Mouse (Mus musculus): ENCODE data around the gene Shisa6. TPM values are rescaled to one million over a fixed set of nuclear protein-coding genes. Genes with fewer than 3 reads are reported as not detected.

The Shisa6 gene
- polyA plus RNA-seq, 2 experiments: 0.59 to 1.1 TPM

DNA sequence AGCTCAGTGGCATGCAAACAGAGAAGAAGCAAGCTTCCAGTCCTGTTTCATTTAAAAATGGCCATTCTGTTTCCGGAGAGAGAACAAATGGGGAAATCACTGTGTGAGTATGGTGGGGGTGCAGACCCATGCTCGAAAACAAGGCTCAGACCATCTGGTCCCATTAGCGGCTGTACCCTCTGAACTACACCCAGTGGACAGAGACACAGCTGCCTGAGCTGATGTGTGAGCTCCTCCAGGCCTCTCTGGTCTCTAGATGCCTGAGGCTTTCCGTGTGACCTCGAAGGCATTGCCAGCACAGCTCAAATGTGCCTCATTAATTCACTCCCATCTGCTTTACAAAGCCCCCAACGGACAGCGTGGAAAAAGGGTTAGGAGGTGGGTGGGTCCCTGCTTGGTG is 125.7 kb downstream of the Shisa6 start:
- WGBS: 52% methylated on average over 7 of the region's 7 CpGs
- no peak for ATAC-seq (ENCODE audit: low FRiP score, low read depth)
- H3K36me3 ChIP-seq (ENCODE audit: control insufficient read depth, insufficient read depth, low read length): no peaks in the 10 kb centered on the region
- no peaks in the 10 kb centered on the region for H3K4me1 ChIP-seq (ENCODE audit: control insufficient read depth, insufficient read depth, low read length)
- no peak overlapping the region for H3K9ac ChIP-seq (ENCODE audit: low read depth, low read length, severe bottlenecking)
- H3K27ac ChIP-seq (replicated peaks; ENCODE audit: low read depth, low read length): no peak overlapping the region
- no peak overlapping the region for H3K4me2 ChIP-seq (replicated peaks; ENCODE audit: low read depth, low read length, severe bottlenecking)
- H3K9me3 ChIP-seq (ENCODE audit: control insufficient read depth, low read length): no peaks in the 10 kb centered on the region
- H3K4me3 ChIP-seq (replicated peaks; ENCODE audit: low read length): no peak overlapping the region
- no peak for TF ChIP-seq POLR2A (IDR thresholded peaks at IDR 0.05; ENCODE audit: borderline replicate concordance, extremely low read depth, insufficient read depth, insufficient read length)
- H3K27me3 ChIP-seq (ENCODE audit: control insufficient read depth, insufficient read depth, low read length): no peaks in the 10 kb centered on the region
- no peak for DNase-seq (ENCODE audit: low spot score)

DNA sequence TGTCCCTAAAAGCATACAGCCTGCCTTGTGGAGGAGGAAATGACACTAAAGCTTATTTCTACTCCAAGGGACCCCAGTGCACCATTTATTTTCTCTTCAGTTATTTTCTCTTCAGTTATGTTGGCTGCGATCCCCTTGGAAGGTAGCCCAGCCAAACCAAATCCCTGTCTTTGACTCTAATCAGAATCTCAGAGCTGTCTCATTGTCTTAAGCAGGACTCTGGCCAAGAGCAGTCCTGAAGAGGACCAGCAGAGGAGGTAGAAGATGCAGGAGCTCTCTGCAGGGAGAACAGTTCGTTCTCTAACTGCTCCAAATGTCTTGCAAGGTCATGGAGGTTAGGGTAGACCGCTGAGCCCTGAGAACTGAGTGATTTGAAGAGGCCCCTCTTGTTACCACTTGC is 138.2 kb downstream of the Shisa6 start:
- Histone ChIP-seq H3K9ac (ENCODE audit: low read depth, low read length, severe bottlenecking) (no peak overlapping the region), H3K27ac (replicated peaks; ENCODE audit: low read depth, low read length) (no peak overlapping the region), H3K27me3 (ENCODE audit: control insufficient read depth, insufficient read depth, low read length) (no peaks in the 10 kb centered on the region), H3K4me2 (replicated peaks; ENCODE audit: low read depth, low read length, severe bottlenecking) (no peak overlapping the region), H3K4me1 (ENCODE audit: control insufficient read depth, insufficient read depth, low read length) (no peaks in the 10 kb centered on the region; the same call in 1 of the 2 replicates), H3K4me3 (replicated peaks; ENCODE audit: low read length) (no peak overlapping the region), H3K9me3 (ENCODE audit: control insufficient read depth, low read length) (no peaks in the 10 kb centered on the region), H3K36me3 (ENCODE audit: control insufficient read depth, insufficient read depth, low read length) (no peaks in the 10 kb centered on the region)
- ATAC-seq (ENCODE audit: low FRiP score, low read depth) (0 out of 2 replicates have a peak, but pooled peaks have one; percentile 53), DNase-seq (ENCODE audit: low spot score) (peak; percentile 54)
- 60% methylated on average over 3 of the region's 3 CpGs for WGBS
- no peak for TF ChIP-seq POLR2A (IDR thresholded peaks at IDR 0.05; ENCODE audit: borderline replicate concordance, extremely low read depth, insufficient read depth, insufficient read length)

DNA sequence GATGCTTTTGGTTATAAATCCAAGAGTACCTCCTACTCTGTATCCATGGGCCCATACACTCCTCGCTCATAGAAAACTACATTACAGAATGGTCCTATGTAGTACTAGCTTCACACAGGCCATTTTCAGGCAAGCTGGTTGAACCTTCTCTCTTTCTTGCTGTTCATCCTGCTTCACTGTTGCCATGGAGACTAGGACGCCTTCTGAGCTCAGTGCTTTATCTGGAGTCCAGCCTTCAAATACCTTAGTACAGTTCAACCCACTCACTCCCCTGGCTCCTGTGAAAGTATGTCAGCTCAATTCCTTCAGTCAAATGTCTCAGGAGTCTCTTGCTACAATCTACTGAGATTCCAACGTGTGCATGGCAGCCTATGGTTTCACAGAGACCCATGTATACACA is 154.0 kb downstream of the Shisa6 start:
- TF ChIP-seq POLR2A (IDR thresholded peaks at IDR 0.05; ENCODE audit: borderline replicate concordance, extremely low read depth, insufficient read depth, insufficient read length): no peak
- no peaks in the 10 kb centered on the region for H3K27me3 ChIP-seq (ENCODE audit: control insufficient read depth, insufficient read depth, low read length)
- H3K9ac ChIP-seq (ENCODE audit: low read depth, low read length, severe bottlenecking): no peak overlapping the region
- DNase-seq (ENCODE audit: low spot score) (no peak), ATAC-seq (ENCODE audit: low FRiP score, low read depth) (no peak)
- H3K27ac ChIP-seq (replicated peaks; ENCODE audit: low read depth, low read length): no peak overlapping the region
- H3K4me3 ChIP-seq (replicated peaks; ENCODE audit: low read length): no peak overlapping the region
- no peaks in the 10 kb centered on the region for H3K36me3 ChIP-seq (ENCODE audit: control insufficient read depth, insufficient read depth, low read length)
- peaks cover 8% of the 10 kb centered on the region for H3K4me1 ChIP-seq (ENCODE audit: control insufficient read depth, insufficient read depth, low read length)
- H3K4me2 ChIP-seq (replicated peaks; ENCODE audit: low read depth, low read length, severe bottlenecking): no peak overlapping the region
- no peaks in the 10 kb centered on the region for H3K9me3 ChIP-seq (ENCODE audit: control insufficient read depth, low read length)
- 67% methylated on average over 3 of the region's 3 CpGs for WGBS

DNA sequence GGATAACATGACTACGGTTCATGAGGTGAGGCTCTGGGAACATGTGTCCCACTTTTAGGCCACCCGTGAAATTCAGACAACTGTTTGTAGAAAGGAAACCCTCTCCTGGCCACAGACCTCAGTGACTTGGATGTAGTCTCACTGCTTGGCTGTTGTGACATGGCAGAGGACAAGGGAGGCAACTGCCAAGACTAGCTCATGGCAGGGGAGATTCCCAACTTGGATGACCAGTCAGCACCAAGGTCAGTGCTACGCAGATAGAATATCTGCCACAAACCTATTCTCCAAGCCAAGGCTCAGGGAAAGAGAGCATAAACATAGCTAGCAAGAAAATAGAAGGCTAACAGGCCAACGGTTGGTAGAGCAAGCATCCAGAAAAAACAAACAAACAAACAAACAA is 156.0 kb downstream of the Shisa6 start:
- no peak overlapping the region for H3K4me3 ChIP-seq (replicated peaks; ENCODE audit: low read length)
- no peak for ATAC-seq (ENCODE audit: low FRiP score, low read depth)

DNA sequence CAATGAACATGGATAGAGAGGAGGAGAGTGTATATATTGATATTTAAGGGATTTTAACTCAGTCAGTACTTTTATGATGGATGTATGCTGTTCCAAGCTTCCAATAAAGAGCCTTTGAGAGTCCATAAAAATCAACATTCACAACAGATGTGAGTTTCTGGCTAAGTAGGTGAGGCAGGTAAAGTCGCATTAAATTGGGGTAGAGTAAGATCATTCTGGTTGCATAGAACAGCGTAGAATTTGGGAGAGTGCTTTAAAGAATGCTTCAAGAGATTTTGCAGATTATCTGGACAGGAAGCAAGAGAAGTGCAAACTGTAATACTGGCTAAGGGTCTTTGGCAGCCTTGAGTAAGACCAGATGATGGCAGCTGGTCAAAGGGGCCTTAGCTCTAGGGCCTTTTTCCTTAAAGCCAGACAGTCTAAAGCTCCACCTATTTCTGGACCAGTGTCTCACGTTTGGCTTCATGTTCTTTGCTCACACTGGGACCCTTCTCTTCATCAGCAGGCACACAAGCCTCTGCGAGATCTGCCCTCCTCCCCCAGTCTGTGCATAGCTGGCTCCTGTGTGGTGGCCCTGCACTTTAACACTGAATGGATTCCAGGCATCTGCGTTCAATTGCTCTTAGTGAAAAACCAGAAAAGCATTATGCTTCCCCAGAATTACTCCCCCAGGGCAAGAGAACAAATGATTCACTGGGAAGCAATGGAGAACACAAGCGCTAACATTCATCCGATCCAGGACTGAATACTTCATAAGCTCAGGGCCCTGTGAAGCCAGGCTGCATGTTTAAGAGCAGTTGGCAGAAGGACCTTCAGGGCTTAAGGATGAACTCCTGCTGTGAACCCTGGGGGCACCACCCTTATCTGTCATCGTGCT is 158.7 kb downstream of the Shisa6 start:
- no peak overlapping the region for H3K9ac ChIP-seq (ENCODE audit: low read depth, low read length, severe bottlenecking)
- H3K36me3 ChIP-seq (ENCODE audit: control insufficient read depth, insufficient read depth, low read length): no peaks in the 10 kb centered on the region
- peak; percentile 88 for ATAC-seq (ENCODE audit: low FRiP score, low read depth)
- no peak overlapping the region for H3K27ac ChIP-seq (replicated peaks; ENCODE audit: low read depth, low read length)
- 0 out of 2 replicates have a peak overlapping the region, but pooled peaks have one; percentile 11 for H3K4me2 ChIP-seq (replicated peaks; ENCODE audit: low read depth, low read length, severe bottlenecking)
- 27% methylated on average over 8 of the region's 8 CpGs for WGBS
- no peaks in the 10 kb centered on the region for H3K27me3 ChIP-seq (ENCODE audit: control insufficient read depth, insufficient read depth, low read length)
- H3K4me1 ChIP-seq (ENCODE audit: control insufficient read depth, insufficient read depth, low read length): peaks cover 8% of the 10 kb centered on the region
- no peaks in the 10 kb centered on the region for H3K9me3 ChIP-seq (ENCODE audit: control insufficient read depth, low read length)
- no peak for TF ChIP-seq POLR2A (IDR thresholded peaks at IDR 0.05; ENCODE audit: borderline replicate concordance, extremely low read depth, insufficient read depth, insufficient read length)
- no peak overlapping the region for H3K4me3 ChIP-seq (replicated peaks; ENCODE audit: low read length)
- DNase-seq (ENCODE audit: low spot score): peak; percentile 83

More for the DNA sequence above, 156.0 kb downstream of the Shisa6 start:
- Histone ChIP-seq H3K36me3 (ENCODE audit: control insufficient read depth, insufficient read depth, low read length) (no peaks in the 10 kb centered on the region), H3K9me3 (ENCODE audit: control insufficient read depth, low read length) (no peaks in the 10 kb centered on the region), H3K4me1 (ENCODE audit: control insufficient read depth, insufficient read depth, low read length) (peaks cover 8% of the 10 kb centered on the region), H3K4me2 (replicated peaks; ENCODE audit: low read depth, low read length, severe bottlenecking) (no peak overlapping the region), H3K9ac (ENCODE audit: low read depth, low read length, severe bottlenecking) (no peak overlapping the region), H3K27ac (replicated peaks; ENCODE audit: low read depth, low read length) (no peak overlapping the region), H3K27me3 (ENCODE audit: control insufficient read depth, insufficient read depth, low read length) (no peaks in the 10 kb centered on the region)
- no peak for DNase-seq (ENCODE audit: low spot score)
- TF ChIP-seq POLR2A (IDR thresholded peaks at IDR 0.05; ENCODE audit: borderline replicate concordance, extremely low read depth, insufficient read depth, insufficient read length): no peak
- WGBS: 91% methylated on average over 4 of the region's 4 CpGs
